Mouse (Mus musculus) small intestine, adult 2 months (tissue): ENCODE data around the gene Pcca.

ENCODE experiments used
- CTCF ChIP-seq: fragments of 200-500 bp; IDR thresholded peaks from 2 replicates; pipeline ENCODE4 v1.5.1; 2012; ENCODE audit warnings: low read depth, mild to moderate bottlenecking, control low read depth, inconsistent platforms, low read length, moderate library complexity, mixed read lengths; ENCODE audit not compliant: insufficient replicate concordance, insufficient read length; ENCODE audit errors: extremely low read depth
- POLR2A ChIP-seq: fragments of 200-500 bp; IDR thresholded peaks from 2 replicates; pipeline ENCODE4 v1.6.1; 2012; ENCODE audit warnings: low read depth, mild to moderate bottlenecking, control low read depth, inconsistent platforms, low read length, moderate library complexity

GRCm38 (mm10) chr14:122611035-122611434 lies 76.9 kb downstream of the Pcca start:
- TF ChIP-seq CTCF (no peak), POLR2A (no peak)
